ENCODE assay signal across 8 mouse cellular contexts in the genomic region with DNA sequence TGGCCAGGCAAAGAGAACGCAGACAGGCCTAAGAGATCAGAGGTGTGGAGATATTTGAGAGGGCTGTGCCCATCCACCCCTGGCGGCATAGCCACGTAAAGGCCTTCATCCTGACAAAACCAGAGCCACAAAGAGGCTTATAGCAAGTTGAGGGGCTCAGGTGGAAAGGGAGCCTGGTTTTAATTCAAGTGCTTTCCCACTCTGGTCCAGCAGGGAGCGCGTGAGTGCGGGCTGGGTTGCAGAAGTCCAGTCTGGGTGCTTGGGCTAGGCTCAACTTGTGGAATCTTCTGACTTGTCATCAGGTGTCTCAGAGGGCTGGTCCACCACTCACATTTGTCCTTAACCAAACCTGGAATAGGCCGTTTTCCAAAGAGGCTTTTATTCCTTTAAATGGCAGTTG. TPM values are rescaled to one million over a fixed set of nuclear protein-coding genes. Genes with fewer than 3 reads are reported as not detected.
DNase-seq lines count a peak whose midpoint lies in the region; ATAC-seq and TF ChIP-seq lines count a peak whose summit lies in the region.

No protein-coding gene starts in this region.

- ATAC-seq in forebrain, postnatal 0 days = no peak
- ATAC-seq in kidney, embryonic 15.5 days (replicated peaks; ENCODE audit: low FRiP score) = 0 out of 2 replicates have a peak, but pooled peaks have one; percentile 12

- H3K9me3 ChIP-seq in forebrain, postnatal 0 days (ENCODE audit: low read length) = no peaks in the 10 kb centered on the region
- no peaks in the 10 kb centered on the region for H3K9me3 ChIP-seq in kidney, embryonic 15.5 days (replicated peaks)

- H3K9ac ChIP-seq in forebrain, postnatal 0 days = no peak overlapping the region
- no peak overlapping the region for H3K9ac ChIP-seq in kidney, embryonic 15.5 days

- 14% methylated on average over 7 of the region's 7 CpGs for WGBS in forebrain, postnatal 0 days
- WGBS in kidney, embryonic 15.5 days = 13% methylated on average over 7 of the region's 7 CpGs
- WGBS in lung, adult 2 months = 16% methylated on average over 7 of the region's 7 CpGs

- H3K36me3 ChIP-seq in forebrain, postnatal 0 days (ENCODE audit: insufficient read depth) = no peaks in the 10 kb centered on the region
- no peaks in the 10 kb centered on the region for H3K36me3 ChIP-seq in kidney, embryonic 15.5 days

- peak; percentile 78 for TF ChIP-seq CTCF in forebrain, postnatal 0 days (IDR thresholded peaks at IDR 0.05; ENCODE audit: low read depth)
- peak; percentile 79 for TF ChIP-seq CTCF in lung, adult 2 months (IDR thresholded peaks at IDR 0.05; ENCODE audit: insufficient read depth, low read length)

- no peak for TF ChIP-seq POLR2A in lung, adult 2 months (IDR thresholded peaks at IDR 0.05; ENCODE audit: borderline replicate concordance, extremely low read depth, low read depth, low read length)

- H3K4me2 ChIP-seq in forebrain, postnatal 0 days (ENCODE audit: low read depth) = no peak overlapping the region
- no peak overlapping the region for H3K4me2 ChIP-seq in kidney, embryonic 15.5 days

- peaks cover 5% of the 10 kb centered on the region for H3K27me3 ChIP-seq in forebrain, postnatal 0 days (ENCODE audit: insufficient read depth, low read length)
- H3K27me3 ChIP-seq in kidney, embryonic 15.5 days = peaks cover 46% of the 10 kb centered on the region

- H3K4me3 ChIP-seq in forebrain, postnatal 0 days (ENCODE audit: low read depth, low read length) = no peak overlapping the region
- no peak overlapping the region for H3K4me3 ChIP-seq in kidney, embryonic 15.5 days (replicated peaks)
- H3K4me3 ChIP-seq in lung, adult 2 months (replicated peaks; ENCODE audit: extremely low read depth, low read depth, low read length) = no peak overlapping the region

- peak; percentile 37 for DNase-seq in 3T3-L1 (ENCODE audit: low read depth, low spot score)
- peak; percentile 24 to 53 for DNase-seq in CD8-positive naive resting alpha-beta T cell, adult 2 months (ENCODE audit: low read depth in 2 of 2, low spot score in 2 of 2)
- DNase-seq in c-Kit-positive CD71-positive TER-119-negative erythroid progenitor cells, embryonic 14.5 days (ENCODE audit: low read depth) = peak; percentile 44
- peak; percentile 63 for DNase-seq in forebrain, postnatal 0 days
- DNase-seq in lung, adult 2 months = peak; percentile 72
- peak; percentile 87 to 88 for DNase-seq in right cerebral cortex, adult 2 months (ENCODE audit: low spot score in 2 of 2)
- peak; percentile 57 to 86 for DNase-seq in urinary bladder, postnatal 4 days (ENCODE audit: low spot score in 2 of 2)

- 0 out of 2 replicates have a peak, but pooled peaks cover 4% of the 10 kb centered on the region for H3K4me1 ChIP-seq in forebrain, postnatal 0 days (ENCODE audit: insufficient read depth)
- H3K4me1 ChIP-seq in kidney, embryonic 15.5 days = peaks cover 20% of the 10 kb centered on the region
- no peaks in the 10 kb centered on the region for H3K4me1 ChIP-seq in lung, adult 2 months (ENCODE audit: control insufficient read depth, insufficient read depth, low read length)

- H3K27ac ChIP-seq in forebrain, postnatal 0 days (ENCODE audit: low read depth, low read length) = no peak overlapping the region
- no peak overlapping the region for H3K27ac ChIP-seq in kidney, embryonic 15.5 days

RNA-seq across cellular contexts. Expression of a gene that starts 1.7 kb away (rescaled TPM):
- 28.3 and 36.1 TPM in 2 replicates for total RNA-seq in forebrain, postnatal 0 days (2014; rRNA removed)
- 24.9 and 30.8 TPM in 2 replicates for polyA plus RNA-seq in forebrain, postnatal 0 days (2015; fragmentation: Nextera tagmentation; extraction: Ambion mirVana)
- polyA plus RNA-seq in kidney, embryonic 15.5 days (2015; fragmentation: Nextera tagmentation; extraction: Ambion mirVana) = 0.18 TPM in 1 of 2 replicates, not detected in the other
- polyA plus RNA-seq in lung, adult 2 months (2012; rRNA removed) = 0.26 and 0.91 TPM in 2 replicates

RNA-seq across cellular contexts. Expression of a gene that starts 56.8 kb away (rescaled TPM):
- total RNA-seq in forebrain, postnatal 0 days (2014; rRNA removed) = 92.3 and 123 TPM in 2 replicates
- 41.5 and 55.6 TPM in 2 replicates for polyA plus RNA-seq in forebrain, postnatal 0 days (2015; fragmentation: Nextera tagmentation; extraction: Ambion mirVana)
- 30.3 and 30.4 TPM in 2 replicates for polyA plus RNA-seq in kidney, embryonic 15.5 days (2015; fragmentation: Nextera tagmentation; extraction: Ambion mirVana)
- 18.5 and 22.9 TPM in 2 replicates for polyA plus RNA-seq in lung, adult 2 months (2012; rRNA removed)

Comparison
In these comparisons a context has a peak if more than half of its experiments do, and no peak if none do; other contexts are left out.
1. DNase-seq: peak in every context shown above with its lines; median percentile 88 in right cerebral cortex, adult 2 months; 72 in lung, adult 2 months; 72 in urinary bladder, postnatal 4 days; 63 in forebrain, postnatal 0 days; 44 in c-Kit-positive CD71-positive TER-119-negative erythroid progenitor cells, embryonic 14.5 days; 38 in CD8-positive naive resting alpha-beta T cell, adult 2 months; 37 in 3T3-L1.
2. RNA of a gene that starts 1.7 kb away (polyA plus RNA-seq): 24.9 to 30.8 TPM in forebrain, postnatal 0 days; 0.26 to 0.91 TPM in lung, adult 2 months and 0.18 TPM in kidney, embryonic 15.5 days; every median in the first group is over 10 times any median in the second.